Mouse (Mus musculus): ENCODE measurements around the gene Olfr1555-ps1. TPM values are rescaled to one million over a fixed set of nuclear protein-coding genes. Genes with fewer than 3 reads are reported as not detected.
"Not testable (repeated sequence)": the region's sequence is repeated elsewhere in the genome, so short reads cannot be mapped to it uniquely, and the experiment has no call there.

Olfr1555-ps1 gene
- not detected in 2 replicates for polyA plus RNA-seq (2014; fragmentation: Nextera tagmentation; extraction: Ambion mirVana)

- not testable (repeated sequence) for H3K27ac ChIP-seq (ENCODE audit: low read depth, low read length); H3K4me1 ChIP-seq (ENCODE audit: control insufficient read depth, insufficient read depth, low read length); H3K9me3 ChIP-seq (ENCODE audit: control insufficient read depth, low read length); ATAC-seq (ENCODE audit: low FRiP score, low TSS enrichment); H3K36me3 ChIP-seq (ENCODE audit: control insufficient read depth, insufficient read depth, low read length); H3K9ac ChIP-seq (ENCODE audit: low read depth, low read length); H3K4me2 ChIP-seq (replicated peaks; ENCODE audit: low read depth, low read length); H3K4me3 ChIP-seq (ENCODE audit: low read length); H3K27me3 ChIP-seq (ENCODE audit: control insufficient read depth, insufficient read depth, low read length)
- WGBS, result 48% methylated on average over 1 of the region's 1 CpGs
These were observed at the start of gene Olfr1555-ps1 for GRCm38 (mm10) chr19:12170062-12170599. Gene Olfr1555-ps1 (minus strand): TSS chr19:12170112.

DNA sequence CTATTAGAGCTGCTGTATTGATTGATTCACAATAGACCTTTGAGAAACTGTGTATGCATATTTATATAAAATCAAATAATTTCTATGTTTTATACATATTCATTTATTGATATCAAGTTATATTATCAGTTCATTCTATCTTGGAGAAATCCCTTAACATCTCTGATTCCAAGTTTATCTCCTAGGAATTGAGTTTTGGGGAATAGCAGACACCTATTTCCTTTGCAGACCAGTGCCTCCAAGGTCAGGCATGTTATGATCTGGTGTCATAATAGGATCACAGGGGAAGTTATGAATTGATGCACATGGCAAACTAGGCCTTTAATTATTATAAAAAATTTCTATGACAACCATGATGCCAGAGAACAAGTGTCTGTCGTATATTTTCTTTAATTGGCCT is 30.4 kb upstream of the Olfr1555-ps1 start, which contains the start of gene Olfr1431:
Olfr1431 (plus strand) TSS at position 301 of the 400 bp plus-strand sequence.
- 80% methylated on average over 1 of the region's 1 CpGs for WGBS
- Histone ChIP-seq H3K9ac (ENCODE audit: low read depth, low read length) (no peak within 1 kb of the TSS), H3K4me1 (ENCODE audit: control insufficient read depth, insufficient read depth, low read length) (no peaks in the 10 kb centered on the region), H3K27ac (ENCODE audit: low read depth, low read length) (no peak within 1 kb of the TSS), H3K4me2 (replicated peaks; ENCODE audit: low read depth, low read length) (no peak within 1 kb of the TSS), H3K27me3 (ENCODE audit: control insufficient read depth, insufficient read depth, low read length) (no peaks in the 10 kb centered on the region), H3K4me3 (ENCODE audit: low read length) (no peak within 1 kb of the TSS), H3K9me3 (ENCODE audit: control insufficient read depth, low read length) (no peaks in the 10 kb centered on the region), H3K36me3 (ENCODE audit: control insufficient read depth, insufficient read depth, low read length) (no peaks in the 10 kb centered on the region)
- ATAC-seq (ENCODE audit: low FRiP score, low TSS enrichment), result no peak

GRCm38 (mm10) chr19:12199076-12199475 is 29.2 kb upstream of the Olfr1555-ps1 start:
- H3K9me3 ChIP-seq (ENCODE audit: control insufficient read depth, low read length); H3K27me3 ChIP-seq (ENCODE audit: control insufficient read depth, insufficient read depth, low read length); H3K27ac ChIP-seq (ENCODE audit: low read depth, low read length); H3K36me3 ChIP-seq (ENCODE audit: control insufficient read depth, insufficient read depth, low read length); ATAC-seq (ENCODE audit: low FRiP score, low TSS enrichment); H3K9ac ChIP-seq (ENCODE audit: low read depth, low read length); H3K4me1 ChIP-seq (ENCODE audit: control insufficient read depth, insufficient read depth, low read length); H3K4me2 ChIP-seq (replicated peaks; ENCODE audit: low read depth, low read length); H3K4me3 ChIP-seq (ENCODE audit: low read length): not testable (repeated sequence)
- 89% methylated on average over 4 of the region's 4 CpGs for WGBS

DNA sequence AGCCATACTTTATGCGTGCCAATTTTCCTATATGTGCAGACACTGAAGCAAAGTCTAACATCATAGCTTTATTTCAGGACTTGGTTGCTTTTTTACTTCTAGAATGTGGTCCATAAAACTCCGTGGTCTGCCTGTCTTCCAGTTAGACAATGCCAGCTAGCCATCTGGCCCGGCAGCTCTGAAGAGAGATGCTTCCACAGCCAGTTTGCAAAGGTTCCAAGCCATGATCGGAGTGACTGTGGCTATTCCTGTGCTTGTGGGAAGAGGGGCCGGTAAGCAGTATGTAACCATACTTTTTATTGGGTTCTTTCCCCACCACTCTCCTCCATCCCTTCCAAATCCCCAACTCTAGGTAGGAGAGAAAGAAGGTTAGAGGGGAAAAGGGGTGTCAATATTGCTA is 5.5 kb upstream of the Olfr1555-ps1 start:
- ATAC-seq (ENCODE audit: low FRiP score, low TSS enrichment); H3K36me3 ChIP-seq (ENCODE audit: control insufficient read depth, insufficient read depth, low read length); H3K4me1 ChIP-seq (ENCODE audit: control insufficient read depth, insufficient read depth, low read length); H3K4me2 ChIP-seq (replicated peaks; ENCODE audit: low read depth, low read length); H3K27me3 ChIP-seq (ENCODE audit: control insufficient read depth, insufficient read depth, low read length); H3K9me3 ChIP-seq (ENCODE audit: control insufficient read depth, low read length); H3K4me3 ChIP-seq (ENCODE audit: low read length); H3K9ac ChIP-seq (ENCODE audit: low read depth, low read length); H3K27ac ChIP-seq (ENCODE audit: low read depth, low read length): not testable (repeated sequence)
- WGBS, result 84% methylated on average over 5 of the region's 5 CpGs

DNA sequence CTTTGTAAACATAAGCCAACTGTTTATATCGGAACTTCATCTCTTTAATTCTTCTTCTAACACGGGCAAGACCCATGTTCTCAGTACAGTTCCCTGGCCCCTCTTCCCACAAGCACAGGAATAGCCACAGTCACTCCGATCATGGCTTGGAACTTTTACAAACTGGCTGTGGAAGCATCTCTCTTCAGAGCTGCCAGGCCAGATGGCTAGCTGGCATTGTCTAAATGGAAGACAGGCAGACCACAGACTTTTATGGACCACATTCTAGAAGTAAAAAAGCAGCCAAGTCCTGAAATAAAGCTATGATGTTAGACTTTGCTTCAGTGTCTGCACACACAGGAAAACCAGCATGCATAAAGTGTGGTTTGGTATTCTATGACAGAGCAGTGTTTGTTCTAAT is 24.5 kb downstream of the Olfr1555-ps1 start:
- Histone ChIP-seq H3K9me3 (ENCODE audit: control insufficient read depth, low read length) (no peaks in the 10 kb centered on the region), H3K27me3 (ENCODE audit: control insufficient read depth, insufficient read depth, low read length) (no peaks in the 10 kb centered on the region), H3K27ac (ENCODE audit: low read depth, low read length) (no peak overlapping the region), H3K4me1 (ENCODE audit: control insufficient read depth, insufficient read depth, low read length) (no peaks in the 10 kb centered on the region), H3K36me3 (ENCODE audit: control insufficient read depth, insufficient read depth, low read length) (no peaks in the 10 kb centered on the region), H3K4me3 (ENCODE audit: low read length) (no peak overlapping the region), H3K9ac (ENCODE audit: low read depth, low read length) (no peak overlapping the region), H3K4me2 (replicated peaks; ENCODE audit: low read depth, low read length) (no peak overlapping the region)
- WGBS, result 94% methylated on average over 3 of the region's 3 CpGs
- ATAC-seq (ENCODE audit: low FRiP score, low TSS enrichment), result no peak

DNA sequence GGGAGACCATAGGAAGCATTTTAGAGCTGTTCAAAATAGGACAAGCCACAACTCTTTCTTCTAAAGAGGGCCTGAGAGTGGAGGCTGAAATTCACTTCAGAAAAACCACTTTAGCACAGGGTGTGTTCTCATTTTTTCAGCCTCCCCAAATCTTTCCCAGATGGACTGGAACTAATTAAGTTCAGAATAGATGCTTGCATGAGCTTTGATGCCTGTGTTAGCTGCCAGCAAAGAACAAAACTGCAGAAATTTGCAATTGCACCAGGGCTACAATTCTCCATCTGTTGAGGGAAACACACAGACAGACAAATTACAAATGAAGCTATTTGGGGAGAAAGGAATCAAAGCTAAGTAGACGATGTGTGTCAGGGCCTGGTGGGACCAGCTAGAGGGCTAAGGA is 26.6 kb downstream of the Olfr1555-ps1 start:
- no peaks in the 10 kb centered on the region for H3K36me3 ChIP-seq (ENCODE audit: control insufficient read depth, insufficient read depth, low read length)
- H3K4me1 ChIP-seq (ENCODE audit: control insufficient read depth, insufficient read depth, low read length), result no peaks in the 10 kb centered on the region
- H3K4me3 ChIP-seq (ENCODE audit: low read length), result no peak overlapping the region
- no peak overlapping the region for H3K27ac ChIP-seq (ENCODE audit: low read depth, low read length)
- 67% methylated on average over 1 of the region's 1 CpGs for WGBS
- H3K9me3 ChIP-seq (ENCODE audit: control insufficient read depth, low read length), result no peaks in the 10 kb centered on the region
- no peaks in the 10 kb centered on the region for H3K27me3 ChIP-seq (ENCODE audit: control insufficient read depth, insufficient read depth, low read length)
- ATAC-seq (ENCODE audit: low FRiP score, low TSS enrichment), result no peak
- no peak overlapping the region for H3K4me2 ChIP-seq (replicated peaks; ENCODE audit: low read depth, low read length)
- H3K9ac ChIP-seq (ENCODE audit: low read depth, low read length), result no peak overlapping the region

GRCm38 (mm10) chr19:12134289-12134688 is 35.6 kb downstream of the Olfr1555-ps1 start:
- ATAC-seq (ENCODE audit: low FRiP score, low TSS enrichment), result no peak
- H3K4me2 ChIP-seq (replicated peaks; ENCODE audit: low read depth, low read length), result no peak overlapping the region
- 33% methylated on average over 2 of the region's 2 CpGs for WGBS

GRCm38 (mm10) chr19:12123103-12123502 is 46.8 kb downstream of the Olfr1555-ps1 start, which contains the start of gene Olfr76:
Gene Olfr76 (minus strand): TSS chr19:12123203.
- no peaks in the 10 kb centered on the region for H3K4me1 ChIP-seq (ENCODE audit: control insufficient read depth, insufficient read depth, low read length)
- 79% methylated on average over 3 of the region's 3 CpGs for WGBS
- H3K36me3 ChIP-seq (ENCODE audit: control insufficient read depth, insufficient read depth, low read length), result no peaks in the 10 kb centered on the region
- no peak within 1 kb of the TSS for H3K9ac ChIP-seq (ENCODE audit: low read depth, low read length)
- H3K4me2 ChIP-seq (replicated peaks; ENCODE audit: low read depth, low read length), result no peak within 1 kb of the TSS
- H3K27me3 ChIP-seq (ENCODE audit: control insufficient read depth, insufficient read depth, low read length), result no peaks in the 10 kb centered on the region
- no peak within 1 kb of the TSS for H3K27ac ChIP-seq (ENCODE audit: low read depth, low read length)
- no peaks in the 10 kb centered on the region for H3K9me3 ChIP-seq (ENCODE audit: control insufficient read depth, low read length)
- no peak for ATAC-seq (ENCODE audit: low FRiP score, low TSS enrichment)
- no peak within 1 kb of the TSS for H3K4me3 ChIP-seq (ENCODE audit: low read length)

More at GRCm38 (mm10) chr19:12134289-12134688, 35.6 kb downstream of the Olfr1555-ps1 start:
- Histone ChIP-seq H3K9me3 (ENCODE audit: control insufficient read depth, low read length) (no peaks in the 10 kb centered on the region), H3K4me1 (ENCODE audit: control insufficient read depth, insufficient read depth, low read length) (no peaks in the 10 kb centered on the region), H3K27ac (ENCODE audit: low read depth, low read length) (no peak overlapping the region), H3K4me3 (ENCODE audit: low read length) (no peak overlapping the region), H3K36me3 (ENCODE audit: control insufficient read depth, insufficient read depth, low read length) (no peaks in the 10 kb centered on the region), H3K9ac (ENCODE audit: low read depth, low read length) (no peak overlapping the region), H3K27me3 (ENCODE audit: control insufficient read depth, insufficient read depth, low read length) (no peaks in the 10 kb centered on the region)

GRCm38 (mm10) chr19:12116464-12116863 is 53.4 kb downstream of the Olfr1555-ps1 start:
- WGBS, result 88% methylated on average over 3 of the region's 3 CpGs
- no peak overlapping the region for H3K9ac ChIP-seq (ENCODE audit: low read depth, low read length)

More at GRCm38 (mm10) chr19:12116464-12116863, 53.4 kb downstream of the Olfr1555-ps1 start:
- no peaks in the 10 kb centered on the region for H3K4me1 ChIP-seq (ENCODE audit: control insufficient read depth, insufficient read depth, low read length)
- H3K4me2 ChIP-seq (replicated peaks; ENCODE audit: low read depth, low read length), result no peak overlapping the region
- H3K36me3 ChIP-seq (ENCODE audit: control insufficient read depth, insufficient read depth, low read length), result no peaks in the 10 kb centered on the region
- no peak for ATAC-seq (ENCODE audit: low FRiP score, low TSS enrichment)
- H3K27ac ChIP-seq (ENCODE audit: low read depth, low read length), result no peak overlapping the region
- no peaks in the 10 kb centered on the region for H3K9me3 ChIP-seq (ENCODE audit: control insufficient read depth, low read length)
- H3K27me3 ChIP-seq (ENCODE audit: control insufficient read depth, insufficient read depth, low read length), result no peaks in the 10 kb centered on the region
- no peak overlapping the region for H3K4me3 ChIP-seq (ENCODE audit: low read length)

Data from kidney, embryonic 14.5 days (tissue).